Mouse (Mus musculus): ENCODE results near the gene Ric8a.

DNA sequence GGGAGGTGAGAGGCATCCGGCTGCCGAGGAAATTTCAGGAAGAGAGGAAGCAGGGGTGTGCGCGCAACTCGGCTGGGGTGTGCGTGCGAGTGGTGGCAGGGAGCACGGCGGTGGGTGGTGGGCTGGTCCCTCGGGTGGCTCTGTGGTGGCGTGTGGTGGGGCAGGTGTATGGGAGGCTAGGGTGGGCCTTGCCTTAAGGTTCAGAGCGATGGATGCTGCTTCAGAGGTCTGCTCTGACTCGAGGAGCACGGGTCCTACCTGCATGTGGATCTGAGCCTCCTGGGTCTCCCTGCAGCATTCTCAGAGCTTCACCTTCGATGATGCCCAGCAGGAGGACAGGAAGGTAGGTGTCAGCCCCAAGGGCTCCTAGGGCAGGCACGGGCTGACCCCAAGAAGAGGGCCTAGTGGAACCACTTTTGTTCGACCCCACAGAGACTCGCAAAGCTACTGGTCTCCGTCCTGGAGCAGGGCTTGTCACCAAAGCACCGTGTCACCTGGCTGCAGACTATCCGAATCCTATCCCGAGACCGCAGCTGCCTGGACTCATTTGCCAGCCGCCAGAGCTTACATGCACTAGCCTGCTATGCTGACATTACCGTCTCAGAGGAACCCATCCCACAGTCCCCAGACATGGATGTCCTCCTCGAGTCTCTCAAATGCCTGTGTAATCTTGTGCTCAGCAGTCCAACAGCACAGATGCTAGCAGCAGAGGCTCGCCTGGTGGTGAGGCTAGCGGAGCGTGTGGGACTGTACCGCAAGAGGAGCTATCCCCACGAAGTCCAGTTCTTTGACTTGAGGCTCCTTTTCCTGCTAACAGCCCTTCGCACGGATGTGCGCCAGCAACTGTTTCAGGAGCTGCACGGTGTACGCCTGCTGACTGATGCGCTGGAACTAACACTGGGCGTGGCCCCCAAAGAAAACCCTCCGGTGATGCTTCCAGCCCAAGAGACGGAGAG is 1.1 kb downstream of the Ric8a start, which contains the start of gene Bet1l:
- TF ChIP-seq CTCF (conservative IDR thresholded peaks at IDR 0.05; ENCODE audit: insufficient read depth, insufficient read length, low read depth, low read length) (no peak), POLR2A (IDR thresholded peaks at IDR 0.05; ENCODE audit: low read depth, low read length) (no peak)
